Comparison of ENCODE assay signal across 9 mouse cellular contexts in the genomic region with DNA sequence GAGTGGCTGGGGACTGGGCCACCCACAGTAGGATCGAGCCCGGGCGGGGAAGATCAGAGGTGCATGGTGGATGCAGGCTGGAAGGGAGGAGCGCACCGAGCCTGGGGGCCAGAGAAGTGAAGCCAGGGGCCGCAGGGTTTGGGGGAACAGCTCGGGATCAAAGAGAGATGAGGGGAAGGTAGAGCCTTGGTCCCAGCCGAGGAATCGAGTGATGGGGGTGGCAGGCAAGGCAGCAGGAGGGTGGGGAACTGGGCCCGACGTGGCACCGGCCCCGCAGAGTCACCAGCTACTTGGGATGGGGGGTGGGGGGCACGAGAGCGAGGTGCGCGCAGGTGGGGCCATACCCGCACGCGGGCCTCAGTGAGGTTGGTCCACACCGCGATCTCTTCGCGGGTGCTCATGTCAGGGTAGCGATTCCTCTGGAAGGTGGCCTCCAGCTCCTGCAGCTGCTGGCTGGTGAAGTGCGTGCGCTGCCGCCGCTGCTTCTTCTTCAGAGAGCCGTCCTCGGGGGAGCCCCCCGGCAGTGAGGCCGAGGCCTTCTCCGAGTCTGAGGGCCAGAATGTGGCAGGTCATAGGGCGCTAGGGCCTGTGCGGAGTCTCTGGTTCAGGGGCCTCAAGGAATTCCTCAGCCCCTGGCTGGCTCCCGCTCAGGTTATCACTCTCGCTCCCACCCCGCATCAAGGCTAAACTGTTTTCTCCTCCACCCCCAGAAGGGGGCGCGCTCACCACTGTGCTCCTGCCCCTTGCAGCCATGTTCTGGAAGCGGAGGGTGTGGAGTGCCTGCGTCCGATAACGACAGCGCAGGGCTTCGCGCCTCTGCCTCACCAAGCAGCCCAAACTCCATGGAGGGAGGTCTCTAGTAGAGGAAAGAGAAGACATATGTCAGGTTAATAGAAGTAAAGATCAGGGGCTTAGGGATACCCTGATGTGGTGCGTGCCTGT. TPM values are rescaled to one million over a fixed set of nuclear protein-coding genes. Genes with fewer than 3 reads are reported as not detected.
DNase-seq lines count a peak whose midpoint lies in the region; ATAC-seq and TF ChIP-seq lines count a peak whose summit lies in the region.
"Had no signal": no experiment of that assay in that cellular context is flagged by ENCODE, and none has a peak within 500 bp of the region (broad histone marks: within the 10 kb centered on the region; RNA-seq: fewer than 3 reads in every experiment).

No protein-coding gene starts in this region.

- TF ChIP-seq CTCF in brain, embryonic 14.5 days (IDR thresholded peaks at IDR 0.05; ENCODE audit: borderline replicate concordance, extremely low read depth, insufficient read depth, insufficient read length): peak; percentile 61
- TF ChIP-seq CTCF in layer of hippocampus, adult 2 months (conservative IDR thresholded peaks at IDR 0.05): peak; percentile 89

- intact Hi-C loops in heart, postnatal 25 days (cut with DNase I): no loop called here

- peak overlapping the region; percentile 22; the same call in 1 of the 2 replicates for H3K9ac ChIP-seq in ES-E14 (ENCODE audit: insufficient read depth, low read depth, low read length, poor library complexity, severe bottlenecking)
- peak overlapping the region; percentile 44 for H3K9ac ChIP-seq in forebrain, embryonic 15.5 days (replicated peaks)

- H3K4me1 ChIP-seq in ES-E14 (ENCODE audit: control insufficient read depth in 2 of 2, insufficient read depth in 2 of 2, low read length in 2 of 2, poor library complexity in 1 of 2): 0 out of 4 replicates have a peak, but pooled peaks cover 2 to 3% of the 10 kb centered on the region in 2 experiments
- peaks cover 23% of the 10 kb centered on the region for H3K4me1 ChIP-seq in forebrain, embryonic 15.5 days

- WGBS in forebrain, embryonic 15.5 days: 2% methylated on average over 49 of the region's 49 CpGs

- no peak for TF ChIP-seq POLR2A in brain, embryonic 14.5 days (IDR thresholded peaks at IDR 0.05; ENCODE audit: borderline replicate concordance, extremely low read depth, insufficient read depth, insufficient read length, poor library complexity, severe bottlenecking)

- H3K36me3 ChIP-seq in ES-E14 (ENCODE audit: control insufficient read depth, insufficient read depth, low read length, poor library complexity, severe bottlenecking): no peaks in the 10 kb centered on the region
- no peaks in the 10 kb centered on the region for H3K36me3 ChIP-seq in forebrain, embryonic 15.5 days

- peak; percentile 27; the same call in 1 of the 2 replicates for ATAC-seq in forebrain, embryonic 15.5 days (replicated peaks)

- peak; percentile 90 for DNase-seq in ES-E14 (ENCODE audit: low read depth, low spot score)
- DNase-seq in brain, embryonic 14.5 days (ENCODE audit: low read depth): peak; percentile 47
- DNase-seq in heart, postnatal 25 days (ENCODE audit: low spot score): peak; percentile 20
- DNase-seq in layer of hippocampus, adult 2 months (ENCODE audit: low spot score in 2 of 2): peak; percentile 33 to 64
- peak; percentile 73 for DNase-seq in lung, postnatal 25 days (ENCODE audit: low spot score)
- DNase-seq in retina, postnatal 7 days (ENCODE audit: low read depth, low spot score): peak; percentile 35
- peak; percentile 65 for DNase-seq in urinary bladder, adult 2 months (ENCODE audit: low spot score)

- in situ Hi-C loops in ES-E14 (cut with MboI; ENCODE audit: low sequenced_read_pairs in 2 of 2, unreplicated experiment in 2 of 2): loop anchor here (10.0 kb wide), 1 partner anchor 118 kb away; no protein-coding TSS in a partner anchor

- H3K9me3 ChIP-seq in ES-E14 (ENCODE audit: control insufficient read depth, insufficient read depth, low read depth, low read length): no peaks in the 10 kb centered on the region
- no peaks in the 10 kb centered on the region for H3K9me3 ChIP-seq in forebrain, embryonic 15.5 days

- H3K4me3 ChIP-seq in ES-E14 (ENCODE audit: insufficient read depth in 1 of 2, low read depth in 1 of 2, low read length in 2 of 2, poor library complexity in 1 of 2, severe bottlenecking in 1 of 2): peak overlapping the region; percentile 51 to 53
- peak overlapping the region; percentile 58 for H3K4me3 ChIP-seq in forebrain, embryonic 15.5 days
- peak overlapping the region; percentile 60 for H3K4me3 ChIP-seq in layer of hippocampus, adult 2 months

- peak overlapping the region; percentile 100 for H3K4me2 ChIP-seq in forebrain, embryonic 15.5 days (replicated peaks)

- H3K27ac ChIP-seq in ES-E14 (ENCODE audit: insufficient read depth, low read depth, low read length, poor library complexity, severe bottlenecking): no peak overlapping the region
- H3K27ac ChIP-seq in forebrain, embryonic 15.5 days (replicated peaks): no peak overlapping the region
- H3K27ac ChIP-seq in layer of hippocampus, adult 2 months: no peak overlapping the region

- peaks cover 65% of the 10 kb centered on the region for H3K27me3 ChIP-seq in forebrain, embryonic 15.5 days

TF ChIP-seq in ES-E14, 5 proteins besides CTCF, POLR2A, EP300 and RAD21:
- TF ChIP-seq HCFC1 (IDR thresholded peaks at IDR 0.05; ENCODE audit: borderline replicate concordance, insufficient read depth, low read length) (no peak), ZC3H11A (IDR thresholded peaks at IDR 0.05; ENCODE audit: borderline replicate concordance, low read depth, low read length) (no peak), MAFK (IDR thresholded peaks at IDR 0.05; ENCODE audit: insufficient read depth, low read depth, low read length) (no peak), ZNF384 (IDR thresholded peaks at IDR 0.05; ENCODE audit: low read depth, low read length) (no peak), CHD2 (IDR thresholded peaks at IDR 0.05; ENCODE audit: low read depth, low read length) (no peak)

RNA-seq across cellular contexts. Expression of a gene that starts 5.2 kb away (rescaled TPM):
- 0.16 and 0.22 TPM in 2 replicates for total RNA-seq in ES-E14 (2012; rRNA removed)
- polyA plus RNA-seq in brain, embryonic 14.5 days (2012; rRNA removed): not detected in 2 replicates
- polyA plus RNA-seq in forebrain, embryonic 15.5 days (2015; fragmentation: Nextera tagmentation; extraction: Ambion mirVana): not detected in 2 replicates
- under 1 TPM in 1 of 2 experiments, not detected in 1; 0.22 TPM for total RNA-seq in heart, postnatal 25 days (2021)
- total RNA-seq in layer of hippocampus, adult 2 months (2021): not detected
- polyA plus RNA-seq in urinary bladder, adult 2 months (2012; rRNA removed): not detected in 2 replicates
- total RNA-seq: left cerebral cortex, postnatal 14 days had no signal

RNA-seq across cellular contexts. Expression of a gene that starts 11.2 kb away (rescaled TPM):
- 0.18 TPM in 1 of 2 replicates, not detected in the other for total RNA-seq in ES-E14 (2012; rRNA removed)
- 2.6 and 2.7 TPM in 2 replicates for polyA plus RNA-seq in brain, embryonic 14.5 days (2012; rRNA removed)
- polyA plus RNA-seq in forebrain, embryonic 15.5 days (2015; fragmentation: Nextera tagmentation; extraction: Ambion mirVana): not detected in 2 replicates
- under 1 TPM; 0.42 to 0.61 TPM for total RNA-seq in heart, postnatal 25 days (2021)
- total RNA-seq in layer of hippocampus, adult 2 months (2021): not detected
- 0.12 and 0.19 TPM in 2 replicates for polyA plus RNA-seq in urinary bladder, adult 2 months (2012; rRNA removed)
- total RNA-seq: left cerebral cortex, postnatal 14 days had no signal

RNA-seq across cellular contexts. Expression of a gene that starts 15.4 kb away (rescaled TPM):
- 29.0 and 31.8 TPM in 2 replicates for total RNA-seq in ES-E14 (2012; rRNA removed)
- 94.8 and 106 TPM in 2 replicates for polyA plus RNA-seq in brain, embryonic 14.5 days (2012; rRNA removed)
- polyA plus RNA-seq in forebrain, embryonic 15.5 days (2015; fragmentation: Nextera tagmentation; extraction: Ambion mirVana): 65.6 and 71.3 TPM in 2 replicates
- 10 to 100 TPM; 44.1 to 49.0 TPM for total RNA-seq in heart, postnatal 25 days (2021)
- 10 to 100 TPM; 83.2 to 94.5 TPM for total RNA-seq in layer of hippocampus, adult 2 months (2021)
- polyA plus RNA-seq in urinary bladder, adult 2 months (2012; rRNA removed): 56.3 and 57.5 TPM in 2 replicates

Comparison
In these comparisons a context has a peak if more than half of its experiments do, and no peak if none do; other contexts are left out.
1. DNase-seq: peak in every context shown above with its lines; median percentile 90 in ES-E14; 73 in lung, postnatal 25 days; 65 in urinary bladder, adult 2 months; 48 in layer of hippocampus, adult 2 months; 47 in brain, embryonic 14.5 days; 35 in retina, postnatal 7 days; 20 in heart, postnatal 25 days.